Mouse (Mus musculus): Measurements from ENCODE around the gene Wdr19.

DNA sequence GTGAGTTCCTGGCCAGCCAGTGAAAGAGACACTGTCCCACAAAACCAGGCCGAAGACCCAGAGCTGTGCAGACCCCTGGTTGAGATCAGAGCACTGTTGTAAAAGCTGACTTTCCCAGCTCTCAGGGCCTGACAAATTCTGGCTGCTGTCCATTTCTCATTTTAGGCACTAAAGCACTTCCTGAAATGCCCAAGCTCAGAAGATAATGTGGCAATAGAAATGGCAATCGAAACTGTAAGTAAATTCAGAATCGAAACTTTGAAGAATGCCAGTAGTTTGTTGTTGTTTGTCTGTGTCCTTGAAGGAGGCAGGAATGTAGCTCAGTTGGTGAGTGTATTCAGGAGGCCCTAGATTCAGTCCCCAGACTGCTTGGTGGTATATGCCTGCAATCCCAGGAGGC is 47.8 kb downstream of the Wdr19 start:
- TF ChIP-seq POLR2A (IDR thresholded peaks at IDR 0.05; ENCODE audit: low read depth, low read length): no peak
- TF ChIP-seq CTCF (conservative IDR thresholded peaks at IDR 0.05; ENCODE audit: insufficient read depth, insufficient read length, low read depth, low read length): no peak
